Mouse (Mus musculus) MEL (cell line): ENCODE results near the gene Kdm1a. TPM values are rescaled to one million over a fixed set of nuclear protein-coding genes. Genes with fewer than 3 reads are reported as not detected.

ENCODE experiments used
- DNase-seq: peaks from one replicate; pipeline ENCODE4 v3.0.0; 2011; ENCODE audit warnings: low read depth, low spot score
- H3K27ac ChIP-seq: 2 replicates; pipeline ENCODE4 v1.5.1; 2012; ENCODE audit warnings: low read depth, mild to moderate bottlenecking, control low read depth, low read length, moderate library complexity; ENCODE audit not compliant: control insufficient read depth
- H3K27me3 ChIP-seq, 2 experiments: fragments of 150-350 bp in 1 of 2; sonication (generic) in 1 of 2; 2 replicates each; pipeline ENCODE4 v1.6.1; 2012; ENCODE audit warnings: low read length in 2 of 2, mild to moderate bottlenecking in 2 of 2, improper control_type of control experiment in 1 of 2, moderate library complexity in 1 of 2; ENCODE audit not compliant: insufficient read depth in 2 of 2, control insufficient read depth in 1 of 2
- H3K36me3 ChIP-seq, 2 experiments: 2 replicates each; pipeline ENCODE4 v1.6.1; 2012 to 2014; ENCODE audit warnings: low read length in 2 of 2, improper control_type of control experiment in 1 of 2, inconsistent platforms in 1 of 2, mild to moderate bottlenecking in 1 of 2; ENCODE audit not compliant: insufficient read depth in 2 of 2, control insufficient read depth in 1 of 2
- H3K4me1 ChIP-seq, 2 experiments: fragments of 150-350 bp in 1 of 2; sonication (generic) in 1 of 2; 2 replicates each; pipeline ENCODE4 v1.6.1; 2012; ENCODE audit warnings: low read length in 2 of 2, improper control_type of control experiment in 1 of 2, mild to moderate bottlenecking in 1 of 2; ENCODE audit not compliant: insufficient read depth in 2 of 2, control insufficient read depth in 1 of 2
- H3K4me3 ChIP-seq, 2 experiments: fragments of 150-350 bp in 1 of 2; sonication (generic) in 1 of 2; 2 replicates each; pipeline ENCODE4 v1.5.1; 2012; ENCODE audit warnings: low read depth in 2 of 2, low read length in 2 of 2, mild to moderate bottlenecking in 2 of 2, moderate library complexity in 2 of 2, control low read depth in 1 of 2, improper control_type of control experiment in 1 of 2; ENCODE audit not compliant: control insufficient read depth in 1 of 2, insufficient read depth in 1 of 2
- H3K79me2 ChIP-seq: 2 replicates; pipeline ENCODE4 v1.6.1; 2012; ENCODE audit warnings: mild to moderate bottlenecking, low read length, moderate library complexity; ENCODE audit not compliant: control insufficient read depth, poor library complexity, insufficient read depth
- H3K9ac ChIP-seq: 2 replicates; pipeline ENCODE4 v1.6.1; 2012; ENCODE audit warnings: low read depth, mild to moderate bottlenecking, control low read depth, low read length, moderate library complexity; ENCODE audit not compliant: control insufficient read depth, poor library complexity, severe bottlenecking
- H3K9me3 ChIP-seq: fragments of 150-350 bp; sonication (generic); replicated peaks from 2 replicates; pipeline ENCODE4 v1.6.1; 2012; ENCODE audit warnings: mild to moderate bottlenecking, low read length, improper control_type of control experiment, moderate library complexity; ENCODE audit not compliant: insufficient read depth
- CHD1 ChIP-seq: IDR thresholded peaks from 2 replicates; pipeline ENCODE4 v1.6.1; 2012; ENCODE audit warnings: low read depth, mild to moderate bottlenecking, inconsistent platforms, low read length, improper control_type of control experiment
- CTCF ChIP-seq, 3 experiments: IDR thresholded peaks in 2 of 3; conservative IDR thresholded peaks in 1 of 3; 2 replicates each; pipeline ENCODE4 v1.5.1; 2011 to 2012; ENCODE audit warnings: low read length in 3 of 3, low read depth in 2 of 3, mild to moderate bottlenecking in 2 of 3, improper control_type of control experiment in 1 of 3, inconsistent platforms in 1 of 3, mixed read lengths in 1 of 3, moderate library complexity in 1 of 3; ENCODE audit not compliant: control insufficient read depth in 1 of 3, insufficient read depth in 1 of 3, poor library complexity in 1 of 3, severe bottlenecking in 1 of 3
- ELF1 ChIP-seq: IDR thresholded peaks from 2 replicates; pipeline ENCODE4 v1.6.1; 2014; ENCODE audit warnings: low read depth, mild to moderate bottlenecking, inconsistent platforms, low read length, improper control_type of control experiment, moderate library complexity
- GABPA ChIP-seq: IDR thresholded peaks from 2 replicates; pipeline ENCODE4 v1.6.1; 2012; ENCODE audit warnings: low read depth, mild to moderate bottlenecking, inconsistent platforms, low read length, improper control_type of control experiment, moderate library complexity
- JUND ChIP-seq: IDR thresholded peaks from 2 replicates; pipeline ENCODE4 v1.6.1; 2011; ENCODE audit warnings: low read depth, mild to moderate bottlenecking, improper control_type of control experiment, low read length
- MYC ChIP-seq: IDR thresholded peaks from 2 replicates; pipeline ENCODE4 v1.6.1; 2011; ENCODE audit warnings: low read depth, mild to moderate bottlenecking, low read length, improper control_type of control experiment, moderate library complexity
- POLR2AphosphoS2 ChIP-seq: IDR thresholded peaks from 2 replicates; pipeline ENCODE4 v1.6.1; 2011; ENCODE audit warnings: low read length, improper control_type of control experiment
- POLR2AphosphoS5 ChIP-seq: IDR thresholded peaks from 2 replicates; pipeline ENCODE4 v1.6.1; 2012; ENCODE audit warnings: low read depth, borderline replicate concordance, mild to moderate bottlenecking, inconsistent platforms, low read length, moderate library complexity, mixed read lengths
- RAD21 ChIP-seq: IDR thresholded peaks from 2 replicates; pipeline ENCODE4 v1.6.1; 2011; ENCODE audit warnings: mild to moderate bottlenecking, low read depth, low read length, improper control_type of control experiment
- RCOR1 ChIP-seq: IDR thresholded peaks from 2 replicates; pipeline ENCODE4 v1.6.1; 2012; ENCODE audit warnings: low read depth, mild to moderate bottlenecking, inconsistent platforms, low read length, improper control_type of control experiment
- SIN3A ChIP-seq: IDR thresholded peaks from 2 replicates; pipeline ENCODE4 v1.6.1; 2012; ENCODE audit warnings: low read length, improper control_type of control experiment, inconsistent platforms
- SMC3 ChIP-seq: IDR thresholded peaks from 2 replicates; pipeline ENCODE4 v1.6.1; 2011; ENCODE audit warnings: low read depth, low read length, improper control_type of control experiment
- TCF12 ChIP-seq: IDR thresholded peaks from 2 replicates; pipeline ENCODE4 v1.6.1; 2014; ENCODE audit warnings: low read depth, mild to moderate bottlenecking, inconsistent platforms, low read length, improper control_type of control experiment, moderate library complexity
- UBTF ChIP-seq: IDR thresholded peaks from 2 replicates; pipeline ENCODE4 v1.6.1; 2012; ENCODE audit warnings: low read depth, mild to moderate bottlenecking, inconsistent platforms, low read length, improper control_type of control experiment, moderate library complexity, borderline replicate concordance; ENCODE audit not compliant: insufficient read depth
- ZC3H11A ChIP-seq: IDR thresholded peaks from 2 replicates; pipeline ENCODE4 v1.6.1; 2012; ENCODE audit warnings: low read depth, mild to moderate bottlenecking, inconsistent platforms, low read length, improper control_type of control experiment
- polyA plus RNA-seq, 2 experiments: library from polyadenylated mRNA; stranded (reverse) in 1 of 2; unstranded in 1 of 2; fragments of >175 nt in 1 of 2; fragments of >200 nt in 1 of 2; gene quantifications; 2 replicates each; pipeline versions ENCODE4 v1.2.1 to v1.2.4; 2012; ENCODE audit warnings: low replicate concordance in 2 of 2, low read depth in 1 of 2; ENCODE audit not compliant: insufficient read length in 2 of 2, insufficient read depth in 1 of 2, missing spikeins in 1 of 2
- total RNA-seq: library from RNA; depleted of rRNA; stranded (reverse); fragments of 300-350 nt; gene quantifications from 2 replicates; pipeline ENCODE4 v1.2.3, GENCODE M21; 2012

The Kdm1a gene
- total and polyA plus RNA-seq, 3 experiments = 60.7 to 90.1 TPM; not detected in 1

- Histone ChIP-seq H3K27ac (no peak overlapping the region), H3K9ac (no peak overlapping the region), H3K4me1 (no peaks in the 10 kb centered on the region), H3K9me3 (no peaks in the 10 kb centered on the region), H3K27me3 (no peaks in the 10 kb centered on the region; a peak in 2 of 4 replicates), H3K79me2 (no peaks in the 10 kb centered on the region), H3K4me3 (no peak overlapping the region), H3K36me3 (no peaks in the 10 kb centered on the region)
- TF ChIP-seq SMC3 (peak; percentile 85), RAD21 (peak; percentile 83), POLR2AphosphoS5 (no peak), ZC3H11A (peak; percentile 86), CTCF (IDR thresholded peaks at IDR 0.05 in 2 of 3, conservative IDR thresholded peaks at IDR 0.05 in 1 of 3; ENCODE audit: control insufficient read depth in 1 of 3, insufficient read depth in 1 of 3, low read depth in 2 of 3, low read length in 3 of 3, poor library complexity in 1 of 3, severe bottlenecking in 1 of 3) (peak; percentile 43 to 80 (median 57))
- peak; percentile 69 for DNase-seq
Measured at GRCm38 (mm10) chr4:136621336-136621735, 18.8 kb upstream of the Kdm1a start.

DNA sequence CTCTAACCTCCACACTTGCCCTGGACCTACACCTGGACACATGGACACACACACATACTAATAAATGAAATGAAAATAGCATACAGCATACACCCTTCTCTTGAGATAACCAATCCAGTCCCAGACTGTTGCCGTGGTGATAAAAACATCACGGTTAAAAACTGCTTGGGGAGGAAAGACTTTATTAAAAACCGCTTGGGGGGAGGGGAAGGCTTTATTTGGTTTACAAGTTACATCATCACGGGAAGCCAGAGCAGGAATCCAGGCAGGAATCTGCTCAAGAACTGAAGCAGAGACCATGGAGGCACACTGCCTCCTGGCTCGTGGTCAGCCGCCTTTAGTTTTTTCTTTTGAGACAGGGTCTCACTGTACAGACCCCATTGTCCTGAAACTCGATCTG lies 11.1 kb upstream of the Kdm1a start:
- Histone ChIP-seq H3K9ac (no peak overlapping the region), H3K9me3 (no peaks in the 10 kb centered on the region), H3K27me3 (no peaks in the 10 kb centered on the region; a peak in 2 of 4 replicates), H3K27ac (no peak overlapping the region), H3K79me2 (no peaks in the 10 kb centered on the region), H3K36me3 (no peaks in the 10 kb centered on the region), H3K4me3 (no peak overlapping the region), H3K4me1 (no peaks in the 10 kb centered on the region)
- DNase-seq = no peak
- TF ChIP-seq JUND = no peak
- TF ChIP-seq CTCF (IDR thresholded peaks at IDR 0.05 in 2 of 3, conservative IDR thresholded peaks at IDR 0.05 in 1 of 3; ENCODE audit: control insufficient read depth in 1 of 3, insufficient read depth in 1 of 3, low read depth in 2 of 3, low read length in 3 of 3, poor library complexity in 1 of 3, severe bottlenecking in 1 of 3) = no peak
- TF ChIP-seq POLR2AphosphoS2 = no peak
- TF ChIP-seq ELF1 = no peak

DNA sequence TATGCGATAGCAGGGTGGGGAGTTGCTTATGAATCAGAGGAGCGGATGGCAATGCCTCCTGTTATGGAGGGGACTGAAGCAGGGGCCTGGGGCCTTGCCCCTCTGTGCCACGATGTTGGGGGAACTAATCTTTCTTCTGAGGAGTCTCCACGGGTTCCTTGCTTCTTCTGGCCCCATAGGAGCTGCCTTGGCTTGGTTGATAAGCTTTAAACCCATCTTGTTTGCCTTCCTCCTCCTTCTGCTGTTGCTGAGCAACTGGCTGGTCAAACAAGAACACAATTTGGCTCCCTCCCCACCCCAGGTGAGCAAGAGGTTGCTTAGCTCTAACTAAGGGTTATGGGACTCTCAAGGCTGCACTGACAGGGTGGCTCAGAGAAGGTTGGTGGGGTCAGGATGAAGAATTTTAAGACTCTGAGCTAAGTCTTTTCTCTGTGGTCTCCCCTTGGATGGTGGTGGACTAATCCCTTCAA lies 7.9 kb upstream of the Kdm1a start, which contains the start of gene Tex46:
Tex46 (plus strand) TSS at position 51 of the 470 bp plus-strand sequence.
- no peaks in the 10 kb centered on the region for H3K27me3 ChIP-seq
- TF ChIP-seq UBTF (no peak), RAD21 (no peak), GABPA (no peak), JUND (no peak), TCF12 (no peak), SIN3A (no peak), CHD1 (no peak), RCOR1 (no peak), POLR2AphosphoS5 (no peak), MYC (no peak)
- H3K4me1 ChIP-seq = no peaks in the 10 kb centered on the region

More for the DNA sequence above, 7.9 kb upstream of the Kdm1a start, which contains the start of gene Tex46:
- H3K9ac ChIP-seq = no peak within 1 kb of the TSS
- no peak for DNase-seq
- no peak within 1 kb of the TSS for H3K27ac ChIP-seq
- H3K79me2 ChIP-seq = no peaks in the 10 kb centered on the region
- no peaks in the 10 kb centered on the region for H3K36me3 ChIP-seq
- no peak within 1 kb of the TSS for H3K4me3 ChIP-seq
- no peaks in the 10 kb centered on the region for H3K9me3 ChIP-seq
